Mouse (Mus musculus) frontal cortex, postnatal 36 days (tissue): ENCODE measurements around the gene Fgfr2.
A peak's percentile ranks its signal among the peaks of the same experiment; 100 is the strongest.

Experiments used
- DNase-seq, 2 experiments: peaks; one replicate each; pipeline ENCODE4 v3.0.0; 2022; ENCODE audit warnings: low spot score in 2 of 2

The Fgfr2 gene

GRCm38 (mm10) chr7:130959868-130960267 lies 2163.3 kb downstream of the Fgfr2 start:
- DNase-seq, result peak in 1 of 2 experiments; percentile 52

- DNase-seq, result no peak
Observed at GRCm38 (mm10) chr7:130958551-130958950, 2164.6 kb downstream of the Fgfr2 start.

- DNase-seq, result no peak
Observed at GRCm38 (mm10) chr7:130954177-130954601, 2169.0 kb downstream of the Fgfr2 start.

GRCm38 (mm10) chr7:130953376-130953775 lies 2169.8 kb downstream of the Fgfr2 start:
- DNase-seq, result no peak

GRCm38 (mm10) chr7:130951004-130951403 lies 2172.1 kb downstream of the Fgfr2 start:
- DNase-seq, result no peak

GRCm38 (mm10) chr7:130950482-130950881 lies 2172.7 kb downstream of the Fgfr2 start:
- no peak for DNase-seq

GRCm38 (mm10) chr7:130949331-130949751 lies 2173.8 kb downstream of the Fgfr2 start:
- peak in 1 of 2 experiments; percentile 63 for DNase-seq

- no peak for DNase-seq
Observed at GRCm38 (mm10) chr7:130948563-130949208, 2174.5 kb downstream of the Fgfr2 start.

GRCm38 (mm10) chr7:130946303-130946702 lies 2176.8 kb downstream of the Fgfr2 start:
- no peak for DNase-seq

- DNase-seq, result no peak
Observed at GRCm38 (mm10) chr7:130945730-130946129, 2177.4 kb downstream of the Fgfr2 start.

GRCm38 (mm10) chr7:130944766-130945475 lies 2178.2 kb downstream of the Fgfr2 start:
- no peak for DNase-seq

- no peak for DNase-seq
Observed at GRCm38 (mm10) chr7:130943280-130943895, 2179.8 kb downstream of the Fgfr2 start.

GRCm38 (mm10) chr7:130940733-130941132 lies 2182.4 kb downstream of the Fgfr2 start:
- DNase-seq, result no peak

GRCm38 (mm10) chr7:130938896-130939295 lies 2184.3 kb downstream of the Fgfr2 start:
- no peak for DNase-seq

GRCm38 (mm10) chr7:130938005-130938404 lies 2185.1 kb downstream of the Fgfr2 start:
- no peak for DNase-seq

- no peak for DNase-seq
Observed at GRCm38 (mm10) chr7:130937266-130937841, 2185.8 kb downstream of the Fgfr2 start.

GRCm38 (mm10) chr7:130936472-130936951 lies 2186.6 kb downstream of the Fgfr2 start:
- no peak for DNase-seq

- peak; percentile 74 to 75 for DNase-seq
Observed at GRCm38 (mm10) chr7:130935793-130936471, 2187.2 kb downstream of the Fgfr2 start, which contains the start of gene Htra1. Gene Htra1, plus strand, starts transcription at chr7:130936111.

- DNase-seq, result no peak
Observed at GRCm38 (mm10) chr7:130935421-130935792, 2187.7 kb downstream of the Fgfr2 start.

GRCm38 (mm10) chr7:130934654-130935053 lies 2188.5 kb downstream of the Fgfr2 start:
- DNase-seq, result no peak

- no peak for DNase-seq
Observed at GRCm38 (mm10) chr7:130932921-130933320, 2190.2 kb downstream of the Fgfr2 start.

GRCm38 (mm10) chr7:130930401-130930800 lies 2192.7 kb downstream of the Fgfr2 start:
- DNase-seq, result no peak
